Mouse (Mus musculus) lung, postnatal 14 days (tissue): ENCODE data around the gene Rpl10.

ENCODE experiments used
- DNase-seq: peaks from one replicate; pipeline ENCODE4 v3.0.0; 2021

Gene Rpl10

DNA sequence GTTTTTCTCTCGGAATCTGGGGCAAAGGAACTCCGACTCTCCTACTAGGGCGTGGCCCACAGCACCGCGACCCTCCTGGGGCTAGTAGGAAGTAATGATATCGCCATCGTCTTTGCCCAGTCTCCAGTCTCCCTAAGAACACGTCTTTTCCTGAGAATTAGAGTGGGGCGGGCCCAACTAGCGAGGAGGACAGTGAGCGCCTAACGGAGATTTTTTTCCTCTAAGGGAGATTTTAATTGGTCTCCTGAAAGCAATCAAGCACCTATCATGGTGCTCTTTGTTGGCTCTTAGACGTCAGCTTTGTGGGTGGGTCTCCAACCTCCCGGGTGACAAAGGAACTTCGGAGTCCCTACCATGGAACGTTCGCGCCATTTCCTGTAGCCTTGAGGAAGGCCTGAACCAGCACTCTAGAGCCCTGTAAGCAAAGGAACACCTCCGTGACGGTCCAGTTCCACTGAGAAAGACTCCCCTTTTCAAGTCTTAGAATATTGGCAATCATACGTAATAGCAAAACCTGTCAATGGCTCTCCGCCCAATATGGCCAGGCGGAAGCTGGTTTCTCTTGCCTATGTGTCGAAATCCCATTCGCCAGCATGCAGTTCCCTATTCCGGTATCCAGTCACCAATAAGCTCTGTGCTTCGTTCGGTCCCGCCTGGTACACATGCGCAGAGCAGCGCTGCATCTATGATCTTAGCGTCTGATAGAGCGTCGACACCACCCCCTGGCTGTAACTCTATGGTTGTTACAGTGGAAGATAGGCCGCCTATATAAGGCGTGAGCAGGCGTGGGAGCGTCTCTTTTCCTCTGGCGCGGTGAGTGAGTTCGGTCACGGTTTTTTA, at the start of gene Rpl10:
Rpl10 (plus strand) TSS at position 751 of the 840 bp plus-strand sequence.
- peak; percentile 89 for DNase-seq

DNA sequence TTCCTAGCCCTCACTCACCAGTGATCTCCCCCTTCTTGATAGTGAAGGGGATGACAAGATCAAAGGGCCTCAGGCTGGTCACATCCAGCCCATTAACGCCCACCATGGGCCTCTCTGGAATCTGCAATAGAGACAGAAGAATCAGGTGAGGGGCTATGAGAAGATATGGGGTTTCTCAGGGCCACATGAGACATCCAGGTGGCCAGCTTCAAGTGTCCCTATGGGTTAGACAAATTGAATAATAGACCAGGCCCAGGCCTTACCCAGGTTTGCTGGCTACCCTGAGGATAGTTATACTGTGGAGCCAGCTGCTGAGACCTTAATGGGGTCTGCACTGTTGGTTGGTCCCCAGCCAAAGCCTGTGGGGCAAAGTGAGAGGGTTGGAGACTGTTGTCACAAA, 40.6 kb upstream of the Rpl10 start:
- no peak for DNase-seq

DNA sequence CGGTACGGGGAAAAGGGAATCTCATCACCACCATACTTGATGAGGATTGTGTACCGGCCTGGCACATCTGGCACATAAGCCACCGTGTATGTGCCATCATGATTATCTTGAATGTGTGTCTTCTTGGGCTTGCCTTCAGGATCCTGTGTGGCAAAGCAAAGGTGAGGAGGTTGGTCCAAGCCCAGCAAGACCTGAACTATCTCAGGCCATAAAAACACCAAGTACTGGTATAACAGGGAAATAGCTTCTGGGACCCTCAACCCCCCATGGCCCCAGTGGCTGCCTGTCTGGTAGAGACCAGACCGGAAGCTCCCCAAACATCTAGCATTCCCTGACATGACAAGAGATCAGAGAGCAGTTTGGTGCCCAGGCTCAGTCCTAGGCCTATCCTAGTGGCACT, 37.4 kb upstream of the Rpl10 start:
- no peak for DNase-seq

DNA sequence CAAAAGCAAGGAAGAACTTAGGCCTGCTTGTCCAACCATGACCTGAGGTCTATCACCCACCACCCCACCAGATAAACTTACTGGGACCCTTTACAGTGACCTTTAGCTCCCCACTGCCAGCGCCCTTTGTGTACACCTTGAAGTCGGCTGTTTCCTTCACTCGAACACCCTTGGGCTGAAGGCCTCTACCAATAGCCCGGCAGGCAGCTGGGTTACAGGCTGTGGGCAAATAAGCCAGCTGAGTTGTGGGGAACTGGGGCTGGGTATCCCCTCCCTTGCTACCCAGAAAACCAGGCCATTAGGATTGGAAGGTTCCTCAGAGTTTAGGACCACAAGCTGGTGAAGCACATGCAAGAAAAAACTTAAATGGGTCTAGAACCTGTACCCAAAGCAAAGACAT, 30.3 kb upstream of the Rpl10 start:
- no peak for DNase-seq

DNA sequence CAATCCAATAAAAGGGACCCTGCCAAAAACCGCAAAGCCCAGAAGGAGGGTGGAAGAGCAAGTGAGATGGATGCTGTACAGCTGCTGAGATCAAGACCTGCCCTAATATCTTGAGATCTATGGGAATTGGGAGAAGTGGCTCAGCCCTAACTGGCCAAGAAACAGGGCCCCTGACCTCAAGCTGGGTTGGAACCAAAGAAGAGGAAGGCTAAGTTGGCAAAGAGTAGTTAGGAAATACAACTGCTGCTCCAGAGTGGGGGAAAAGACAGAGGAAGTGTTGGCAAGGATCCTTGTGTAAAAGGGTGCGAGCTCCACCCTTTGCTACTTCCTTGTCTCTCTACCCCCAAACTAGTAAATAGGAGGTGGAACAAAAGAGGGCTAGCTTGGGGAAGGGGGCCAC, 27.2 kb upstream of the Rpl10 start:
- DNase-seq, result peak; percentile 42

DNA sequence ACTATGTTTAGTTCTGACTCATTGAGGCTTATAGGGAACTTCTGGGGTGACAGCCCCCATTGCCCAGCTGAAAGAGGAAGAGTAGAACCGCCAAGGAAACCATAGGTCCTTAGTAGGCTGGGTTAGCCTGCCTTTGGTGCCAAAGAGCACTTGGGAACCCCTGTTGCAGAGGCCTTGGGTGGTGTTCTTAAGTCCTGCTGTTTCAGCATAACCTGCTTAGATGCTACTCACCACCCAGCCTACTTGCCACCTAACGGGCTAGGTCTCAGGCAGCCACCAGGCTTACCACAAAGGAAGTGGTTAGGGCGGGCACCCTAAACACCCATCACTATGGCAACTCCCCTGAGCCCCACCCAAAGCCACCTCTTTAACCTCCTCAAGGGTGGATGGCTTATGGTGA, 26.8 kb upstream of the Rpl10 start:
- peak; percentile 34 for DNase-seq

GRCm38 (mm10) chrX:74244614-74245083, 26.0 kb upstream of the Rpl10 start:
- peak; percentile 48 for DNase-seq

GRCm38 (mm10) chrX:74245107-74245506, 25.5 kb upstream of the Rpl10 start:
- no peak for DNase-seq

DNA sequence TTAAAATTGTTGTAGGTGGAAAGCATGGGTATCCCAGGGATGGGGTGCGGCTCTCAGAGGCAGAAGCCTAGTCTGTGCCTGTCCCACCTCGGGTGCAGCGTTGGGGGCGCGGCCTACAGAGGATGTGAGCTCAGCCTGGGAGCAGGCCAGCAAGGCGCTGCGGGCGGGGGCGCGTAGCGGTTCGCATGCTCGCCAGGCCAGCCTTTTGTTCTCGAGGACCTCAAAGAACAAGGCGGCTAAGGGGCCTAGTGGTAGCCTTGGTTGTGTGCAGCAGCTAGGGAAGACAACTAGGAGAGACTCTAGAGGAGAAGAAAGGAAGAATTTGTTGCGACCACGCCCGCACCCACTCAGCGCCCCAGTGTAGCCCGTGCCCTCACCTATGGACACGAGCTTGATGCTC, 24.9 kb upstream of the Rpl10 start:
- DNase-seq, result peak; percentile 86

DNA sequence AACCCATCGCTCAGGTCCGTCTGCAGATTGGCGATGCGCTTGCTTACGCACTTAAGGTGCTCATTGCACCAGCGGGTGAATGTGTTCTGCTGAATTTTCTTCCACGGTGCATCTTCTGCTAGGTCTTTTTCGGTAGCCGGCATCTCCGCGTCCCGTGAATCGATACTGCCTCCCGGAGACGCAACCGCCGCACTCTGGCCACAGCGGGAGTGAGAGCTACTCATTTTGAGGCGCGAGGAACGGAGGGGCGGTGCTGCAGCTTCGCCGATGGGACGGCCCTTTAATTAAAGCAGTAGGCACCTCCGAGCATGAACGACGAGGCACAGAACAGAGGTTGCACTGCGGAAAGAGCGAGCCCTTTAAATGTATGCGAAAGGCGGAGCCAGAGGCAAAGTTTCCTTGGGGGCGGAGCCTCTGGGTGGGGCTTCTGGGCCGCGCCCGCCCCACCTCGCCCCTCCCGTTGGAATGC, 24.4 kb upstream of the Rpl10 start:
- DNase-seq, result peak; percentile 85

DNA sequence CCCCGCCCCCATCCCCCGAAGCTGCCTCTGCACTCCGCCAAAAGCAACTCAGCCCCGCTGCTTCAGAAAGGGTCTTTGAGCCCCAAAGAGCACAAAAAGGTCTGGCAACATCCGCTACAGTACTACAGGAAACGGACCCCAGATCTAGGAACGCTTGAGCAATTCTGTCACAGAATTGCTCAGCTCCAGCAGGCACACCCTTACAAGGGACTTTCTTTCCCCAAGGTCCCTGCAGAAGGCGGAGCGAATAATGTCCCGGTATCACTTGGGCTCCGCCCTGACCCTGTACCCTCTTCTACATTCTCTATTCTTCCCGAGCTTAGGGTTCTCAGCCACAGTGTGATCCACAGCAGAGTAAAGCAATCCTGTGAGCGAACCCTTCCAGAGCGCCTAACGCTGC, 23.9 kb upstream of the Rpl10 start:
- no peak for DNase-seq

- peak; percentile 76 for DNase-seq
Measured at GRCm38 (mm10) chrX:74248651-74249050, 22.0 kb upstream of the Rpl10 start.

- peak; percentile 72 for DNase-seq
Measured at GRCm38 (mm10) chrX:74249615-74250014, 21.0 kb upstream of the Rpl10 start, which contains the start of gene Flna. Gene Flna, minus strand, starts transcription at chrX:74249820.

DNA sequence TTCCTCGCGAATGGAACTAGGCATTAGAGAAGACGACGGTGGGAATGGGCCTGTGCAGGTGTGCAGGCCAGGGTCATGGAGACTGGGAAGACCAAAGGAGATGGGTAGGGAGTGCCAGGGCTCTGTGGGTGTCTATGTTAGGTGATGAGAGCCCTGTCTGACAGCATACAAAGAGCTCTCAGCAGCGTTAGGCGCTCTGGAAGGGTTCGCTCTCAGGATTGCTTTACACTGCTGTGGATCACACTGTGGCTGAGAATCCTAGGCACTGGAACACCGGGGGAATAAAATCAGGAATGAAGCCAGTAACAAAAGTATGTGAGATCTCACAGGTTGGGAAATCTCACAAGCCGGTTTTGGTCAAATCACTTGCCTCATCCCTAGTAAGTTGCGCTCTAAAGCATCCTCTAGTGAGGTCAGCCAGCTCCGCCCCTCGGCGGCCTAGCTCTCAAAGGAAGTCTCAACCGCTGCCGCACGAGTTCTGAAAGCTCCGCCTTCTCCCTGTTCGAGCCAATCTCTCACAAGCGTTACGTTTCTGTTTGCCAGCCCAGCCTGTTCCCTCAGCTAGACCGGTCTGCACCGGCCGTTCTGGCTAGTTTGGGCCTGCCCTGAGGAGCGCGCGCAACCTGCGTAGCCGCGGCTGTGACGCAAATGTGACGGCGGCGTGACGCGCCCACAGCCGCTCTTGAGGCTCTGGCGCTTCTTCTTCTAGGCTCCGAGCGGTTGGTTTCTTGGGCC, 16.3 kb upstream of the Rpl10 start, which contains the start of gene Emd:
Emd (plus strand) TSS at position 535 of the 735 bp plus-strand sequence.
- peak; percentile 87 for DNase-seq

DNA sequence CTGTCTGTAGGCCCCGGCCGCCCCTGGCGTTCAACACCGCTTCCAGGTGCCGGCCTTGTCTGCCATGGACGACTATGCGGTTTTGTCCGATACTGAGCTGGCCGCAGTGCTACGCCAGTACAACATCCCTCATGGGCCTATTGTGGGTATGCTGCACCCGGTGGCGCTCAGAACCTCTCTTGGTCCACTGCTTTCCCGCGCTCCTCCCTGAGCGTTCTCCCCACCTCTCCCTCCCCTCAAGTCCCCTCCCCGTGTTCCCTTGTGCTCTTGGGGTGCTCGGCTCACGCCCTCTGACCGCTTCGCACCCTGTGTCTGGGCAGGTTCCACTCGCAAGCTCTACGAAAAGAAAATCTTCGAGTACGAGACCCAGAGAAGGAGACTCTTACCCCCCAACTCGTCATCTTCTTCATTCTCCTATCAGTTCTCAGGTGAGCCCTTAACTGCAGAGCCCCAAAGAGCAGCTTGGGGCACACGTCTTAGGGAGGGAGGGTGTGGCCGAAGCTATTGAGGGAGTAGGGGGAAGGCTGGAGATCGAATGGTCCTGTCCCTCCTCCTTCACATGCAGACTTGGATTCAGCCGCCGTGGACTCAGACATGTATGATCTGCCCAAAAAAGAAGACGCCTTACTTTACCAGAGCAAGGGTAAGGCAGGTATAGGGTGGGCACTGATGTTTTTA, 15.6 kb upstream of the Rpl10 start:
- DNase-seq, result no peak

- no peak for DNase-seq
Measured at GRCm38 (mm10) chrX:74257746-74258145, 12.9 kb upstream of the Rpl10 start.

DNA sequence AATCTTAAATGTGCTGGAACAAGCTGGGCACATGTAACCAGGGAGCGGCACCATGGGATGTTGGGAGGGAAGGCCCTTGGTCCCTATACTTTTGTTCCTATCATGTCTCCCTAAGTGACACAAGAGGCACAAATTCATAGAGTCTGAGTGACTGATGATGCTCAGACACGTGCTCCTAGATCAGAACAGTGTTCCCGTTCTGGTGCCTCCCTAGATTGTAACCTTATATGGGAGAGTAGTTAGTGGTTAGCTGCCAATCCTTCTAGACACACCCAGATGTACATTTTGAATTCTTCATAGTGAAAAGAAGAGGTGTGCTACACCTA, 913 bp upstream of the Rpl10 start:
- no peak for DNase-seq

GRCm38 (mm10) chrX:74270902-74271551, 415 bp downstream of the Rpl10 start:
- peak; percentile 17 for DNase-seq

GRCm38 (mm10) chrX:74273422-74274322, 3.1 kb downstream of the Rpl10 start:
- DNase-seq, result no peak

GRCm38 (mm10) chrX:74277916-74278315, 7.3 kb downstream of the Rpl10 start:
- no peak for DNase-seq

GRCm38 (mm10) chrX:74281041-74281731, 10.6 kb downstream of the Rpl10 start:
- DNase-seq, result no peak
